Mouse (Mus musculus) erythroblast, embryonic 14.5 days (primary cell): ENCODE measurements at regions not wholly inside any gene's neighbourhood (a gene's known extent, or its start where the extent isn't known, plus 50 kb on each side); places are given as distances from the start of the nearest gene placed in this dataset.

Experiments
- GATA1 ChIP-seq: IDR thresholded peaks from 2 replicates; pipeline ENCODE4 v1.6.1; 2012; ENCODE audit warnings: low read length, inconsistent platforms, mixed read lengths
- TAL1 ChIP-seq: IDR thresholded peaks from 3 replicates; pipeline ENCODE4 v1.6.1; 2012; ENCODE audit warnings: low read length, inconsistent platforms, mixed read lengths

DNA sequence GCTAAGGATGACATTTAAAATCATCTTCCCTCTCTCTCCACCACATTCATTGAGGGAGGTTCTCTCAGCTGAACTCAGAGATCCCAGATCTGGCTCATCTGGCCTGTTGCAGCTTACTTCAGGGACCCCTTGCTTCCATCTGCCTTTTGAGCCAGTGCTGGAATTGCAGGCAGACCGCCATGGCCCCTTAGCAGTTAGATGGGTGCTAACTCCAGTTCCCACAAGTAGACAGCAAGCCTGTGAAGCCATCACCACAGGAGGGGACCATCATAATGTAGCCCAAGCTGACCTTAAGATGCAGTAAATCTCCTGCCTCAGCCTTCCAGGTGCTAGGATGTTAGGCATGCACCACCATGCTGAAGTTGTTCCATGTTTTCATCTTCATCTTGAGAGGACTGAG, 221.7 kb upstream of the Mphosph6 start:
- TF ChIP-seq GATA1: no peak
- no peak for TF ChIP-seq TAL1
